Mouse (Mus musculus) urinary bladder, adult 2 months (tissue): ENCODE data around the gene Sipa1l3. TPM values are rescaled to one million over a fixed set of nuclear protein-coding genes. Genes with fewer than 3 reads are reported as not detected.

Experiments used
- DNase-seq: peaks from one replicate; pipeline ENCODE4 v3.0.0; 2022; ENCODE audit warnings: low spot score
- polyA plus RNA-seq: library from polyadenylated mRNA; depleted of rRNA; stranded (reverse); fragments of >200 nt; gene quantifications from 2 replicates; pipeline ENCODE4 v1.2.3, GENCODE M21; 2012

The Sipa1l3 gene
- polyA plus RNA-seq, 1 experiment = 18.4 TPM

DNA sequence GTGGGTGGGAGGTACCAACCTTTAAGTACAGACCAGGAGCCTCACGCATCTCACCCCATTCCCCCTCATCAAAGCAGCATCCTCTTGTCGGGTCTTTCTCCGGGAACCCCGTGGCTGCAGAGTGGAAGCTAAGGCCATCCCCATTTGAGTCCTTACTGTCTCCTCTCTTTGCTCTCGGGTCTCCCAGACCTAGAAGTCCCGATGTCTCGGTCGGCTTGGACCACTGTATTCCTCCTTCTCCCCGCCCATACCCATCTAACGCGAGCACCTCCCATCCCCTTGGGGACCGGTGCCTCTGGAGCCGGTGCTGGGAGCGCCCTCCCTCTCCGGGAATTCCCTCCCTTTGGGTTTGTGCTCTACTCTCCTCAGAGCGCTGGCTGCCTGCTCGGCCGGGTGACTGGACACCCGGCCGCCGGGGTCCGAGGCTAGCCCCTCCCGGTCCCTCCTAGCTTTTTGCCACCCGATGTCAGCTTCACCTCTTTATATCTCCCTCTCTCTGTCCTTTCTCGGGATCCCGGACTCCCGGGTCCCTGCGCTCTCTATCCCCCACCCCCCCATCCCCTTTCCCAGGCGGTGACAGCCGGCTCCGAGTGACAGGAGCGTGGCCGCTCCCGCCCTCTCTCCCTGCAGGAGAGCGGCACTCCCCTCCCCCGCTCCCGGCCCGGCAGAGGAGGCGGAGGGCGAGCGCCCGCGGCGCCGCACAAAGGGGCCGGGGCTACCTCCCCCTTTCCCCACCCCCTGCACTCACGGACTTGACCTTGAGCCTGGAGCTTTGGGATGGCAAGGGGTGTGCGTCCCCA, 213.8 kb downstream of the Sipa1l3 start:
- no peak for DNase-seq

DNA sequence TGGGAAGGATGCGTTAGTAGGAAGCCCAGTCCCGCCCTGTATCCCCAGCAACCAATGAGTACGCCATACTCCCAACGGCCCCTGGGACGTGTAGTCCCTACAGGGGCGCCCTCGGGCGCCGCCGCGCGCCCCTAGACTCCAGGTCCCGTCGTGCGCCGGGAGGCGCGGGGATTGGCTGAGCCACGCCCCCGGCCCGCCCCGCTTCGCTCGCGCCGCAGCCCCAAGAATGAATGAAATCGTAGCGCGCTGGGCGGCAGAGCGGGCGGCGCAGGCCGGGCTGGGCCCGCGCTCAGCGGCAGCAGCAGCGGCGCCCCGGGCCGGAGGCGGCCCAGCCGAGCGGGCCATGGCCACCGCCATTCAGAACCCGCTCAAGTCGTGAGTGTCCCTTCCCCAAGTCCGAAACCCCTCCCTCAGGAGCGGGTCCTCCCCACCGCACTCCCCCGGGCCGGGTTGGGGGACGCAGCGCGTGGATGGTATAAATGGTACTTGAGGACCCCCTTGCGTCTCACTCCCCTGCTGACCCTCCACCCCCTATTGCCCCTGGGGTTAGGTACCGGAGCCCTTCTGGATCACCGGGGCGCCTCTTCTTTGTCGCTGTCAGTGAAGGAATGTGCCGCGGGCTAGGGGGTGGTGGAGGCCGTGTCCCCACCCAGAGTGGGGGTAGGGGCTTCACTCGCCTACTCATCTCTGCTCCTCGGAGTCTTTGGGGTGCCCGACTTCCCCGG, 214.5 kb downstream of the Sipa1l3 start, which contains the start of gene Dpf1:
Gene Dpf1 (plus strand): TSS at position 214 of the 725 bp plus-strand sequence.
- no peak for DNase-seq

DNA sequence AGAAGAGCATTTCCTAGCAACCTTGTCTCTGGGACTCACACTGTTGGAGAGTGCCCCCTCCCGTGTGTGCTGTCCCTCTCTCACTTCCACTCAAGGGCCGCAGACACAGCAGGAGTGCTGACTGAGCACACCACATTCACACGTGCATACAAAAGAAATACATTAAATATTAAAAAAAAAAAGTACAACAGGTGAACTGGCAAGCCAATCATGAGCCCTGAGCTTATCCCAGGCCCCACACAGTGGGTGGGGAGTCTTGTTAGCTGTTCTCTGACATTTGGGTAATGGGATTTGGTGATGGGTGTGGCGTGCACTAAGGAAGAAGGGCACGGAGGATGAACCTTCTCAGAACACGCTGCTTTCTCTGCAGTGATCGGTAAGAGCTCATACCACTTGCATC, 215.8 kb downstream of the Sipa1l3 start:
- no peak for DNase-seq

DNA sequence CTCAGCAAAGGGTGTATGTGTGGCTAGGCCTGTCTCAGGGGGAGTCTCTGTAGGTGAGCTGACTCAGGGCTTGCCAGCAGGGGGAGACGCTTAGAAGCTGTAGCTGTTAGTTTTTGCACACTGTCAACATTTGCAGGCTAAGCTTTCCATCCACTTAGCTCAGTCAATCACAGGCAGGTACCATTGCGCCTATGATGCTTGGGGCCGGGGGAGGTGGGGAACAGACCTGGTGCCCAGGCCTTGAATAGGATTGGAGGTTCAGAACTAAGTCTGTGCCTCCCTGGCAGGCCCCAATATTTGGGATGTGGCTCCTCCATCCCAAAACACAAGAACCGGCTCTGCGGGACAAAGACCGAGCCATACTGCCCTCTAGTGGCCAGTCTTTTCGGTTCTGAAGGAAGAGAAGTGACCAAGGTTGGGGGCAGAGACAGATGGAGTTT, 217.3 kb downstream of the Sipa1l3 start:
- DNase-seq = no peak

DNA sequence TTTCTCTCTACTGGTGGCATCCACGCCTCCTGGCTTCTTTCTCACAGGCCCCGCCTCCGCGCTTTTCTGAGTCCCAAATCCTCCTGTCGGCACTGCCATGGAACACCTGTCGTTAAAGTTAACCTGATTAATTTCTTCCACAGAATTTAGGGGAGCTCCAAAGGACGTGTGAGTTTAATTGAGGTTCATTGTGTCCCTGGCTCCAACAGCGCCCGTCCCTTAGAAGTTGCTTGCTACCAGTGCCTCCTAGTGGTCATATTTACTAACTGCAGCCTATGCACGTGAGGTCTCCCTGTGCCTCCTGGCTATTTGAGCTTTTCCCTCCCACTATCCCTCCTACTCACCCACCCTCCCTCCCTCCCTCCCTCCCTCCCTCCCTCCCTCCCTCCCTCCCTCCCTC, 221.4 kb downstream of the Sipa1l3 start:
- no peak for DNase-seq

DNA sequence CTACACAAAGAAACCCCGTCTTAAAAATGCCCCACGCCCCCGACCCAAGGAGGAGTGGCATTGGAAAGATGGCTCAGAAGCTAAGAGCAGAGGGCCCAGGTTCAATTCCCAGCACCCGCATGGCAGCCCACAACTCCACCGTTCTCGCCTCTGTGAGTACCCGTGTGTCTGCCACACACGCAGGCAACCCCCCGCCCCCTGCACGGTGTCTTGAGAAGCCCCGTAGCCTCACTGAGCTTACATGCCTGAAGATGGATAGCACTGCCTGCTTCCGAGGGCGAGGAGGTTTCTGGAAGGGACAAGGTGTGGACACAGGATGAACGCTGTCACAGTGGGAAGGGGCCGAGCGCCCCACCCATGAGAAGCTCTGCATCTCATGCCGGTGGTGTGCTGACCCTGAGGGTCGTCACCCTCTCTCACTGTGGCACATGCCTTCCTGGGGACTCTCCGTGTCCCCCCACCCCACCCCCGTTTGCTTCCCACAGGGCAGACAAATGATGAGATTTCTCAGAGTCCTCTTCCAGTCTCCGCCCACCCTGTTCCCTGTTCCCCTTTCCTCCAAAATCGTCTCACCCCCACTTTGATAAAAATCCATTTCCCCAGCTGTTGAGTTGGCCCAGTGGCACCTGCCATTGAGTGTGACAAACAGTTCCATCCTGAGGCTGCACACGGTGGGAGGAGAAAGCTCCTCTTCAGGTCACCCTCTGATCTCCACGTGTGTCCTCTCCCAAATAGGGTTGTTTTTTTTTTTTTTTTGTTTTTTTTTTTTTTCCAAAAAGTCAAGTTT, 222.4 kb downstream of the Sipa1l3 start:
- no peak for DNase-seq

DNA sequence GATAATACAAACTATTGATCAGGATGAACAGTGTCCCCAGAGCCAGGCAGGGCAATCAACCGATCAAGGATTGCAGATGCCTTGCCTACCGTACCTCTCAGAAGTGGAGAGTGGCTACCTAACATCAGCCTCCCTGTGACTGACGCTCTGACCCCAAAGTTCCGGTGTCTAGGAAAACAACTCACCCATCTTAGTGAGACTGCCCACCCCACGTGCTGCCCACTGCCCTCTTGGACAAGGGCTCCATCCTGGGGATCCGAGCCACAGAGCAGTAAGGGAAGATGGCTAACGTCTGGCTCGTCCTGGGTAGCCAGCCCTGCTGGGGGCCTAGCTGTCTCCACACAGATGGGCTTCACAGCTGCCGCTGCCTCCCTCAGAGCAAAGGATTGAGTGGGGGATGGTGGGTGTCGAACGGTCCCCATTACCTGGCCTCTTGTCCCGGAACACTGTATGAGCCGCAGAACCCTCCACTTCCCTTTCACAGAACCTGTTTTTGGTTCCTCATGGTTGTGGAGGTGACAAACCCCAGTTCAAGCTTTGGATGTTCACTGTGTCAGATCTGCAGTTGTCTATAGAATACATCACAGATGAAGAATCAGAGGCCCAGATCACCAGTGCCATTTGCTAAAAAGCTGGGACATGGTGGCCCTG, 224.2 kb downstream of the Sipa1l3 start:
- DNase-seq = no peak

DNA sequence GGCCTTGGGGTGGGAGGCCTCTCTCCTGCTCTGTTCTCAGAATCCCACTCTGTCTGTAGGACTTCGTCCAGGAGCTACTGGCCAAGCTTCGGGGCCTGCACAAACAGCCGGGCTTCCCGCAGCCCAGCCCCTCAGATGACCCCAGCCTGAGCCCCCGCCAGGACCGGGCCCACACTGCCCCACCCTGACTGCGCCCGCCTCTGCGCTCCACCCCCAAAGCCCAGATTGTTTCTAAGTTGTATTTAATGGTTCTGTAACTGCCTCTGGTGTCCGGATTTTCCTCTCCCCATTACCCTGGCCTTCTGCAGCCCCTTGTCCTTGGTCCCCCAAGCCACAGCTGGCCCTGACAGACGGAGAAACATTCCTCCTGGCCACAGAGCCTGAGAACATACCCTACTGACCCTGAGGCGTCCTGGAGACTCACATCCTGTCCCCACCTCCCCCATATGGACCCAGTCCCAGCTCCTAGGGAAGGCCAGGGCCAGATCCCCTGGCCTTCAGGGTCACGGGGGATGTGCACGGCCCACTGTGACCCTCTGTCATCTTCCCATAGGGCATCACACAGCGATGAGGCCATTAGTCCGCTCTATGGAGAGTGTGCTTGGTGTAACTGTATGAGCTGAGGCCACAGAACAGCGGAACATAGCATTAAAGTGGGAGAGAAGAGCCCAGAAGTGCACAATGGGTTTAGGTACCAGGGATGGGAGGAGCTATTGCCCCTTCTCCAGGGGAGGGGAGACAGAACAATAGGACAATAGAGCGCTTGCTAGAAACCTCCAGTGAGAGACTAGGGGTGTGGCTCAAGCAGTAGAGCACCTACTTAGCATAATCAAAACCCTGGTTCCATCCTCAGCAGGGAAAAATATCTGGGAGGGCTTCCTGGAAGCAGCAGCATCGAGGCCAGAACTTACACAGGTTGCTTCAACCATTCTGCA, 225.0 kb downstream of the Sipa1l3 start:
- DNase-seq = no peak

DNA sequence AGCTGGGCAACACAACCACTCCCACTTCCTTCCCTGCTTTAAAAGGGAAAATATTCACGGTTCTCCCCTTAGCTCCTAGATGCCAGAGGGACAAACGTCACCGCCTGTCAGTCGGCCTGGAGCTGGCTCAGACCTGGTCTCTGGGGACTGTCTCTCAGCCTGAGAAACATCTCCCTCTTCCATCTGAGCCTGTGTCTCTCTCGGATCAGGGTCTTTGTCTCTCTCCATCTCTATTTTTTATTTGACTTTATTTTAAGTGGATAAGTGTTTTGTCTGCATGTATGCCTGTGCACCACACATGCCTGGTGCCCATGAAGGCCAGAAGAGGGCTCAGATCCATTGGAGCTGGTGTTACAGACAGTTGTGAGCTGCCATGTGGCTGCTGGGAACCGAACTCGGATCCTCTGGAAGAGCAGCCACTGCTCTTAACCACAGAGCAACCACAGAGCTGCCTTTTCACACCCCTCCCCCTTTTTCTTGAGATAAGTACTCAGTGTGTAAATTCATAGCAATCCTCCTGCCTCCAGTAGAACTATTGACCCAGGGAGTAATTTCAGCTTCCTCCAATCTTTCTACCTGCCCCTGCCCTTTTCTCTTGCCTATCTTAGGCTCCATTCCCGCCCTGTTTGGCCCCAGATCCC, 225.9 kb downstream of the Sipa1l3 start:
- DNase-seq = no peak

DNA sequence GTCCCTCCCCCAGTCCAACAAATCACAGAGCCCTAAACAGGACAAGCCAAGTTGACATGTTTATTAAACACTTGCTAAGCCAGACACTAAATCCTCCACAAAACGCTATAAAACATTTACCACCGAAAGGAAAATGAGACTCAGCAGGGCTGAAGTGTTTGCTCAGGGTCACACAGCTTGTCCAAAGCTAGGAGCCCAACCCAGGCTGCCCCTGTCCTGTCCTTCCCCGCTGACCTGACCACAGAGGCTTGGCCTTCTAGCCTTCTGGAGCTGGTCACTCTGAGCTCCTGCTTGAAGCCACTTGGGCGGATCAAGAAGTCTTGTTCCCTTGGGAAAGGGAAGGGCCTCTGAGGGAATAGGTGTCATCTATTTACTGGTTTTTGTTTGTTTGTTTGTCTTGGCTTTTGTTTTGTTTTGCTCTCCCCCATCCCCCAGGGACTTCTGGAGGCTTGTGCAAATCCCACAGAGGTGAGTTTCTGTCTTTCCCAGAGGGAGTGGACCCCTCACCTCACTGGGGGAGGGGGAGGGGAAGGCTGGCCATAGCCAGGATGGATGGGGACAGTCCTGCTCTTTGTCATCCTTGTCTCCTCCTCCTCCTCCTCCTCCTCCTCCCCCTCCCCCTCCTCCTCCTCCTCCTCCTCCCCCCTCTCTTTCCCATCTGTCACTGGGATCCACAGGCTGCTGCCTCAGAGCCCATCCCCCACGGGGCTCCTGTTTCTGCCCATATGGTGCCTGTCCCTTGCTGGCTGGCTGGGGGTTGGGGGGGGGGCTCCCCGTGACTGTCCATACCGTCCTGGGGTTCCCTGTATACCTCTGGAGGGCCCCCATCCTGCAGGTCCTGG, 226.6 kb downstream of the Sipa1l3 start:
- no peak for DNase-seq

DNA sequence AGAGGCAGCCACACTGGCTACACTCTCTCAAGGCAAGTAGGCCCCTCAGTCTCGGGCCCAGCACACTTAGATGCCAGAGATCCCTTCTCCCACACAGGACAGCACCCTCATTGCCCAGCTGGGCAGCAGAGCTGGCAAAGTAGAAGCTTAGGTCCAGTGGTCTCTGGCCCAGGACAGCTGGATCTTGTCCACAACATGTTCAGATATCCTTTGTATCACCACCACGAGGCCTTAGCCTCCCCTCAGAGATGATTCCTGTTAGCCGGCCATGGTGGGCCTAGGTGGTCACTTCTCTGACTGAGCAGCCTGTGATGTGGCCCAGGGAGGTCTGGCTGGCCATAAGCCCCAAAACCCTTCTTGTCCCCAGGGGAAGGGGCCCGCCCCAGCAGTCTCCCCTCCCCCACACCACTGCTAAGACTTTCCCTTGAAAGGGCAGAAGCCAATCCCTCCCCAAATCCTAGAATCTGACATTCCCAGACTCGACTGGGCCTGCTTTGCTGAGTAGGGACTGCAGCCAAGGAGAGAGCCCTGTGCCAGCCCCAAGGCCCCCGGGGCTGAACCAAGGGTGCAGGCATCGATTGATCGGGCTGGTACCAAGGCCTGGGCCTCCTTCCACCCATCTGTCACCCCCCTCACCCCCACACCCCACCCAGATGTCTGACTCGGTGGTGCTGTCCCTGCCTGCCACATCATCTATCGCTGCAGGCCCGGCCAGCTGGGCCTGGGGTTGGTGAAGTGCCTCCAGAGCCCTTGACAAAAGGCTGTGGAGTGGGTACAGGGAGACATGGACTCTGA, 227.6 kb downstream of the Sipa1l3 start:
- no peak for DNase-seq

DNA sequence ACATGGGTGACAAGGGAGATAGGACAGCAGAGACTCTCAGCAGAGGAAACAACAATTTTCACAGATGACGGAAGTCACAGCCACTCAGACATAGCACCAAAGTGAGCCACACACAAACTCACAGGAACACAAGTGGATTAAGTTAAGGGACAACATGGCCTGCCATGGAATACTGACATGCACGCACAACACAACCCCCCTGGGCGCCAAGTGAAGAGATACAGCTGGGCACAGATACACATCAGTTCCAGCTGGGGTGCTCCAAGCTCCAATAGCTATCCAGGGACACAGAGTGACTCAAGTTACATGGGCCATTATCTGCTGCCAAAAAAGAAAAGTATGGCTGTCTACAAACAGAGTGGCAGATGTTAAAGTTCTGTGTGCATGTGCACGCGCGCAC, 228.6 kb downstream of the Sipa1l3 start:
- no peak for DNase-seq

DNA sequence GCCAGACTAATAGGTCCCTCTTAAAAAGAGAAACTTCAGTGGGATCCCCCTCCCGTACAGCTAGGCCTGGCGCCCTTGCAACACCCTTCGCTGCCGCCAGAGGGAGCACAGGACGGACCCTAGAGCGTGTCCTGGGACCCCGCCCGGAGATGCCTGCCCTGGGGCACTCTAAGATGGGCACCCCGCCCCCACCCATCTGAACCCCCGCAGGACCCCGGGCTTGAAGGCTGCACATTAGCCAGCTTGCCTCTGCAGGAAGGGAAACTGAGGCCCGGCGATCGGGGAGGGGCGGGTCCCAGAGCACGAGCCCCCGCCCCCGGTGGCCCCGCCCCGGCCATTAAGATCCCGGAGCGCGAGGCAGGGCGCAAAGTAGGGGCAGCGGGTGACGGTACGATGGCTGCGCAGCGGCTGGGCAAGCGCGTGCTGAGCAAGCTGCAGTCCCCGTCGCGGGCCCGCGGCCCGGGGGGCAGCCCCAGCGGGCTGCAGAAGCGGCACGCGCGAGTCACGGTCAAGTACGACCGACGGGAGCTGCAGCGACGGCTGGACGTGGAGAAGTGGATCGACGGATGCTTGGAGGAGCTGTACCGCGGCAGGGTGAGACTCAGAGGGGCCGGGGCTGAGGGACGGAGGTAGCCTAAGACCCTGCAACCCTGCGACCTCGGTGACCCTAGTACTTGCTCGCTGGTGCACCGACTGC, 229.4 kb downstream of the Sipa1l3 start, which contains the start of gene Ppp1r14a:
Gene Ppp1r14a (plus strand): TSS at position 367 of the 697 bp plus-strand sequence.
- peak; percentile 62 for DNase-seq

DNA sequence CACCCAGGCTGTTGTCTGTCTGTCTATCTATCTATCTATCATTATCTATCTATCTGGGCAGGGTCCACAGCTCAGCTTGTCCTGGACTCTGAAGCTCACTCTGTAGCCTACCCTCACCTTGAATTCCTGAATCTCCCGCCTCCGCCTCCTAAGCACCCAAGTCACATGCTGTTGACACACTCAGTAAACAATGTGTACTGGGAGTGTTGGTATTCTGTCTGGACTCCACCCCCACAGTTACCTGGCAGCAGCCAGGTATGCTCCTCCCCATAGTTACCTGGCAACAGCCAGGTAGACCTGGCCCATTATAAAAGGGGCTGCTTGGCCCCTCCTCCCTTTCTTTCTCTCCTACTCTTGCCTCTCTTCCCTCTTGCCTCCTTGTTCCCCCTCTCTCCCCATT, 230.4 kb downstream of the Sipa1l3 start:
- DNase-seq = no peak

DNA sequence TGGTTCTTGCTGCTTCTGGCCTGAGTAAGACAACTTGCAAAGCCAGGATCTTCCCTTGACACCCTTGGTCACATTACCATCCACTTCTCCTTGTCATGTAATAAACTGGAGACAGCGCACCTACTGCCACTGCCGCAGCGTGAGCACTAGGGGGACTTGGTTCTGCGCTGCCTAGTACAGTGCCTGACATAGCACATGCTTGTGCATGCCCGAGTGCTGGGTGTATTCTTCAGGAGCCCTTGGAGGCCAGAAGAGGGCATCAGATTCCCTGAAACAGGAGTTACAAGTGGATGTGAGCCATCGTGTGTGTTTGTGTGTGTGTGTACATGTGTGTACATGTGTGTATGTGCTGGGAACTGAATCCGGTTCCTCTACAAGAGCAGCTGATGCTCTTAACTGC, 231.0 kb downstream of the Sipa1l3 start:
- DNase-seq = no peak

DNA sequence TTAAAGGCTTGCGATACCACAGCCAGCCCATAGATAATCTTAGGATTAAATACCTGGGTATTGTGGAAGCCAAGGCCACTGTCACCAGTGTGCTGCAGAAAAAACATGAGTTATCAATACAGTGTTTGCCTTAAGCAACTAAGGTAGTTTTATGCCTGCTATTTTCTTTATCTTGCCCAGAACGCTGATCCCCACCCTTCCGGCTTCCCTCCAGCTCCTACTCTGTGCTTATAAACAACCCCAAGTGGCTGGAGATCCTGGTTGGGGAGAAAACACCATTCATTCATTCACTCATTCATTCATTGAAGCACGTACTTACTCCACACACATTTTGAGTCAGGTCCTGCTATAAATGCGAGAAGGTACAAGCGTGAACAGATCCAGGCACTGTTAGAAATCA, 233.9 kb downstream of the Sipa1l3 start:
- no peak for DNase-seq

DNA sequence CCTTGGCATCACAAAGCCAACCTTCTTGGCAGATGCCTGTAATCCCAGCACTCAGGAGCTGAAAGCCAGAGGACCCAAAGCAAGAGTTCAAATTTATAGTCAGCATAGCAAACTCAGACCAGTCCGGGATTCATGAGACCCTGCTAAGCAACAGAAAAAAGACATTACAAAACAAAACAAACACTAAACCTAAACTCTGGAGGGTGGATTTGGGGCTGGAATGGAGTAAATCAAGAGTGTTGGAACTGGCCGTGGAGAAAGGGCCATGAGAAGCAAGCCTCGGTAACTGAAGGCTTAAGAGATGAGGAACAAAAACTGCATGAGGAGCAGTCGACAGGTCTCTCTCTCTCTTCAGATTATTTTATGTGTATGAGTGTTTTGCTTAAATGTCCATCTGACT, 234.6 kb downstream of the Sipa1l3 start:
- DNase-seq = no peak

DNA sequence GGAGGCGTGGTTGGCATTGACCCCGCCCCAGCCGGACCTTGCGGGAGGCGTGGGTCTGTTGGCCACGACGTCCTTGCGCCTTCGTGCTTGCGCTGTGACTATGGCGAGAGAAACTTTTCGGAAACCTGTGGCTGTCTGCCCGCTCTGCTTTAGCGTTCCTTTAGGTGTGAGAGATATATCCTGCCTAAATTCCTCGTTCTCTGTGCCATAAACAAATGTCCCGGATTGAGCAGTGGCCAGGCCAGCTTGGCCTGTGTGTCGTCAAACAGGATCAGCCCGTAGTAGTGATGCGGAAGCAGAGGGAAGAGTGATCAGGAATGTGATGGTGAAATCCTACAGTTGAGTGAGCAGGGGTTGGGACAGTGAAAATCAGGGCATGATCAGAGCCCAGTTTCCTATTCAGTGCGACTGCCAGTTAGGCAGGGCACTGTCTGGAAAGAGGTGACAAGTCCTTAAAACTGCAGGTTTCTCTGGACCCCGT, 236.3 kb downstream of the Sipa1l3 start:
- no peak for DNase-seq
